Mouse (Mus musculus): ENCODE measurements around the gene Tmem43.

The Tmem43 gene

DNA sequence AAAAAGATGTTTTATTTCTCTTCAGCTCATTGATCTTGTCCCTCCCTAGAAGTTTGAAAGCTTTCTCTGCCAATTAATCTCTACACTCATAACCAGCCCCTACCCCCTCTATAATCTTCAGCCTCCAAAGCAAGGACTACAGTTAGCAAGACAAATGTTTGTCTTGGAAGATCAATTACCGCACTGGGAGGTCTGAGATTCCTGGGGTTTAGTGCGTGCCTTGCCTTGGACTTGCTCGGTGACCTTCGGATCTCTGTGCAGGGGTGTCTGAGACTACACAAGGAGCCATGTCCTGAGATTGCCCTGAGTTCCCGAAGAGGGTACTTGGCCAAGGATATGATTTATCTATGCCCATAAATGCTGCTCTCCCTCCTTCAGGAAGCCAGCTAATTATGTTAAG is 59.9 kb downstream of the Tmem43 start:
- in situ Hi-C loops (cut with MboI; ENCODE audit: low sequenced_read_pairs), result no loop called here

DNA sequence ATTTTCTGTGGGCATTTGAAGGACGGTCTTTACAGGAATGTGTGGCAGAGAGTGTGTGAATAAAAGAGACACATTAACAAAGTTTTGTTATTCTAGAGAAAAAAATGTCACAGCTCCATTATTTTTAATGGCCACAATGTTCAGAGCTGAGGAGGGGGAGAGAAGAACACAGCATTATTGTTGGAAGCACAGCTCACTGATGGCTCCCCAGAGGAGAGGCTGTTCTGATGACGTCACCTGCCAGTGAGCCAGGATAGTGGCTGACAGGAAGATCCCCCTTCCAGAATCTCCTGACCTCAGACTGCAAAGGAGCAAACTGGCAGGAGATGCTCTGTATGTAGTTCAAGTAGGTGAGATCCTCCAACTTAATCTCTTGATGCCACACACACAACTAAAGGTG is 60.3 kb downstream of the Tmem43 start:
- in situ Hi-C loops (cut with MboI; ENCODE audit: low sequenced_read_pairs), result no loop called here

DNA sequence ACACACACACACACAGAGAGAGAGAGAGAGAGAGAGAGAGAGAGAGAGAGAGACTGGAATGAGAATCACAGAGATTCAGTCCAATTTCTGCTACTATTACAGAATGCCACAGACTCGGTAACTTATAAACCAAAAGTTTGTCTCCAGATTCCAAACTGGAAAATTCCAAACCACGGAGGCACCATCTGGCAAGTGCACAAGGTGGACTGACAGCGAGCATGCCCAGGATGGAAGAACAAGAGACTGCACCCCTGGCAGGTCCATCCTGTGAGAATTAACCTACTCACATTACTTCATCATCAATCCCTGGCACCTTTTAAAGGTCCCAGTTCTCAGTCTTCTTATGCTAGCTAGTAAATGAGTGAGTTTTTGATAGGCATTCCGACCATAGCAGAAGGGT is 60.8 kb downstream of the Tmem43 start:
- in situ Hi-C loops (cut with MboI; ENCODE audit: low sequenced_read_pairs), result no loop called here

DNA sequence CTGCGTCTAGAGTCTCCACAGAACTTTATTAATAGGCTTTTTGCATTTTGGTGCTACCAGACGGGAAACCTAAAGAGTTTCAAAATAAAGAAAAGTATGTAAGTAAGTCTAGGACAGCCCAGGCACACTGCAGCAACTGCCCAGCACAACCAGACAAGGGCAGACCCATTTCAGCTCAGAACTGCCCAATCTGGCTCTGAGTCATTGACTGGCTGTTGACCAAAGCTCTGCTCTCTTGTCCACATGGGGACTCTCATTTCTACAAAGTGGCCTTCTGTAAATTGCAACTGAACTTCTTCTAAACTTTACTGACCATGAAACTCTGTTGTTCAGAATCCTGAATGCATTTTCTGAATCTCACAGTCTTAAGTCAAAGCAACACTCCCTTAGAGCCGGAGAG is 61.7 kb downstream of the Tmem43 start:
- in situ Hi-C loops (cut with MboI; ENCODE audit: low sequenced_read_pairs), result no loop called here

DNA sequence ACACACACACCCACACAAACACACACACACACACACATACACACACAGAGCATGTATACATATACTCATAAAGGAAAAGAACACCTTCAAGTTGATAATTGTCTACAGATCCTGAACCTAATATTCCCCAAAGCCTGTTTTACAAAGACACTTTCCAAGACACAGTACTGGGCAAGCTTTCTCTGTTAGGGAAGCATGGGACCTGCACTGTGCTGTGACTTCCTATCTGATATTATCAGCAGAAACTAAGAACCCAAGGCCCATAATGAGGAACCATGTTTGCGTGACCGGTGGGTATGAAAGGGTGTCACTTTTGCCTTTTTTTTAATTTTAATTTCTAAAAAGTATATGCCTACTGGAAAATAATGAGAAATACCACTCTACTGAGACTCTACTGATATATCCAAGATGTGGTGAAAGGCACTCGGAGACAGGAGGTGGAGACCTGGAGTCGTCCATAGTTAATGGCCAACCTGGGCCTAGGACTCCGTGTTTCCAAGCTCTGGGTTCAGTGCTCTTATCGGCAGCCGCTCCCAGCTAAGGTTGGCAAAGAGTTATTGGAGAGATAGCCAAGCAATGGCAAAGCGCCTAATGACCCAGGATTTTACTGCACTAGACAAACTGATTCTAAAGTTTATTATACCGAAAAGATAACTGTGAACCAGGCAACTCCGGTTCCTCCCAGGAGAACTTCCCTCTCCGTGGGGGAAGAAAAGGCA is 62.7 kb downstream of the Tmem43 start:
- in situ Hi-C loops (cut with MboI; ENCODE audit: low sequenced_read_pairs), result no loop called here
